Mouse (Mus musculus): ENCODE measurements around the gene Akap10.
"Not testable (repeated sequence)": the region's sequence is repeated elsewhere in the genome, so short reads cannot be mapped to it uniquely, and the experiment has no call there.

The Akap10 gene

GRCm38 (mm10) chr11:61930640-61931586, 861 bp upstream of the Akap10 start:
- no peak for DNase-seq (ENCODE audit: low spot score)

GRCm38 (mm10) chr11:61929323-61930097, 542 bp downstream of the Akap10 start:
- DNase-seq (ENCODE audit: low spot score), result no peak

DNA sequence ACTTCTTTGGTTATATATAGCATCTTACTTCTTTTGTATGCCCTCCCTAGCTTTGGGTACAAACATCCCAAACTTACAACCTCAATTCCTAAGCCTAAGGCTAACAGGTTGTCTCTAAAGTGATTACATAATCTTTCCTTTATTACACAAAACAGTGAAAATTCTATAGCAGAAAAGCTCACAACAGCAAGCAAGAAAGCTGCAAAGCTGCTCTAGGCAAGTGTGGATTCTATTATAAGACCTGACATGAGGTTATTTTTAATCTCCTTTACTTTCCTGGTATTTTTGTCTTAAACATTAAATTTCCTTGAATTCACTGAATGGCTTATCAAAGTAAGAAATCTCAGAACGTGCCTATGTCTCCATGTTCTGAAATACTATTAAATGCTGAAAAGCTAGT, 6.7 kb downstream of the Akap10 start:
- no peak for DNase-seq (ENCODE audit: low spot score)

DNA sequence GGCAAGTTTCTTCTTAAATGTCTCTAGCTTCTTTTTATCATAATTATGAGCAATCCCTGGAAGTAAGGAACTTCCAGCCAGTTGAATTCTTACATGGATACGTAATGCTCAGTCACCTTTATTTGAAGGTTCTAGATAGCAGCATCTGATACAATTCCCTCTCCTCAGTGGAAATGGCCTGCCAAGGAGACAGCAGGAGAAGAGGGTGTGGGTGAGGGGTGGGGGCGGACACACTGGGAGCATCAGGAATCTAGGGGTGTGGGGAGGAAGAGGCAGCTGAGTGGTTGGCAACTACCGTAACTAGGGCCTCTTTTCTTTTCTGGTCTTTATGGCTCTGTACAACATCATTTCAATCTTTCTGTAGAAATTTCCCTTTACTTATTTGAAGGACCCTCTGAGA, 10.3 kb downstream of the Akap10 start:
- DNase-seq (ENCODE audit: low spot score), result no peak

- DNase-seq (ENCODE audit: low spot score), result no peak
Measured at GRCm38 (mm10) chr11:61908315-61908714, 21.7 kb downstream of the Akap10 start.

DNA sequence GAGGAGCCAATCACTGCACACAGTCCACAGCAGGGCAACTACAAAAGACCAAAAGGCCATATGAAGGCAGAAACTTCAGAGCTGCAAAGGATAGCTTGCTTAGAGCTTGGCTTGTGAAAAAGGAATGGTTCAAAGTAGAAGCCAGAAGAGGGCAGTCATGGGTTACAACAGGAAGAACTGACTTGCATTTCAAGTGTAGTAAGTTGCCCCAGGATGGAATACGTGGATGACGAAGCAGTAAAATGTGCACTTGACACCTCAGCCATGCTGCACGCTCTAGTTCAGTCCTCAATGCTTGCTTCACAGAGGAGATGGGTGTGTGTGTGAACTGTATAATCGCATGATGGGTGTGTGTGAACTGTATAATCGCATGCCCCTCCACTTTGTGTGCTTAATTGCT, 47.9 kb downstream of the Akap10 start:
- peak; percentile 31 for DNase-seq (ENCODE audit: low spot score)

GRCm38 (mm10) chr11:61879921-61880320, 50.1 kb downstream of the Akap10 start:
- DNase-seq (ENCODE audit: low spot score), result no peak

DNA sequence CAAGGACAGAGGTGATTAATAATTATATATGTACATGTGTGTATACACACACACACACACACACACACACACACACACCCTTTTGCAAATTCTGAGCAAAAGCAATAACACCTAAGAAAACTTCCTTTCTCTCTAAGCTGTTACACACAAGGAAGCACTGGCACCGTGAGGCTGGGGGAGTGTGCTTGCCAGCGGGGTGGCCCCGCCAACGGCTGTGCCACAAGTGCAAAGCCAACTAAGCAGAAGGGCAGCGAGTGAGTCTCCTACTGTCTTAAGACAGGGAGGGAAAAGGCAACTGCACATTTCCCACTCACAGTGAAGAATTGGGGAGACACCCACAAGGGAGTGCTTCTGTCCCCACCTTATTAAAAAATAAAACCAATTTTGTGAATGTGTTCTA, 58.2 kb downstream of the Akap10 start:
- DNase-seq (ENCODE audit: low spot score), result no peak

GRCm38 (mm10) chr11:61866856-61867255, 63.2 kb downstream of the Akap10 start:
- DNase-seq (ENCODE audit: low spot score), result no peak

DNA sequence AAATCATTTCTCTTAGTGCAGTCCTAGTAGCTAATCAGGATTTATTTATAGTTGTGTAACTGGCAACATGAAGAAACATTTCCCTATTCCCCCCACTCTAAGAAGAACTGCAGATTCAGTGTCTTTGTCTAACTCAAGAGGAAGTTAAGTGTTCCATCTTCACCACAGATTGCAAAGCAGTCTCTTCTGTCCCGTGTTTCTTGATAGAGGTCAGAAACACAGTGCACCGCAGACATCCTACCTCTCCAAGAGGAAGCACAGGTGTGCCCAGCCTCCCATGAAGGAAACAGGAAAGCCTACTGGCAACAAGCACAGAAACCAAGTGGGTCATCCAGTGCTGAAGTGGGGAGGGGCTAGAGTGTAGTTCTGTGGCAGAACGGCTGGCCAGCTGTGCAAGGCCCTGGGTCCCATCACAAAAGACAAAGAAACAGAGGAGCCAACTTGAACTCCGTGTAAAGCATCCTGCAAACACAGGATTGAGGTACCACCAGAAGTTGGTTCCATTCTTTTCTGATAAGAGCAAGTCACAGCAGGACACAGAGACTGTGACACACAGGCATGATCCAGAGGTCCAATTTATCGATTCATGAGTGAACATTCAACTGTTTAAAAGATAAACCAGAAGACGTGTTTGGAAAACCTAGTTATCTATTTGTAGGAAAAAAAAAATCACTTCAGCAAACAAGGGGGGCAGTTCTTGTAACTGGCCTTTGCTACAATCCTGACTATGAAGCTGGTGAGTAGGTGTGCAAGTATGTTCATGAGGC, 68.1 kb downstream of the Akap10 start:
- DNase-seq (ENCODE audit: low spot score), result peak; percentile 5

GRCm38 (mm10) chr11:61859316-61859715, 70.7 kb downstream of the Akap10 start:
- no peak for DNase-seq (ENCODE audit: low spot score)

- no peak for DNase-seq (ENCODE audit: low spot score)
Measured at GRCm38 (mm10) chr11:61855539-61855938, 74.5 kb downstream of the Akap10 start.

DNA sequence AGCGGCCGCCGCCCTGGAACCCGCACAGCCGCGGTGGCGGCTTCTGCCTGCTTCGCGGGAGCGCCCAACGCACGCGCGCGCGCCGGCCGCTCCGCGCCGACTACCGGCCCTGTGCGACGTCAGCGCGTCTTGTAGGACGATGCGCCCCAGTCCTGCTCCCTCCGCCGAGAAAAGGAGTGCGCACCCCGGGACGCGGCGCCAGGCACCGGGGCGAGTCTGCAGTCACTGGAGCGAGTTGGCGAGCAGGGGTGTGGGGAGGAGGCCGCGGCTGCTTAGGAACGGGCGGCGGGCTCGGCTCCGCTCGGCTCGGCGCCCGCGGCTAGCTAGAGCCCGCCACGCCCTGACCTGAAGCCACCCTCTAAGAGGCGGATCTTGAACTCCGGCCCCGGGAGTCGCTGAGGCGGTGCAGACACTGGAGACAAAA, 75.1 kb downstream of the Akap10 start, which contains the start of gene Ulk2:
Ulk2 (minus strand) TSS at position 86 of the 424 bp plus-strand sequence.
- peak; percentile 83 for DNase-seq (ENCODE audit: low spot score)

DNA sequence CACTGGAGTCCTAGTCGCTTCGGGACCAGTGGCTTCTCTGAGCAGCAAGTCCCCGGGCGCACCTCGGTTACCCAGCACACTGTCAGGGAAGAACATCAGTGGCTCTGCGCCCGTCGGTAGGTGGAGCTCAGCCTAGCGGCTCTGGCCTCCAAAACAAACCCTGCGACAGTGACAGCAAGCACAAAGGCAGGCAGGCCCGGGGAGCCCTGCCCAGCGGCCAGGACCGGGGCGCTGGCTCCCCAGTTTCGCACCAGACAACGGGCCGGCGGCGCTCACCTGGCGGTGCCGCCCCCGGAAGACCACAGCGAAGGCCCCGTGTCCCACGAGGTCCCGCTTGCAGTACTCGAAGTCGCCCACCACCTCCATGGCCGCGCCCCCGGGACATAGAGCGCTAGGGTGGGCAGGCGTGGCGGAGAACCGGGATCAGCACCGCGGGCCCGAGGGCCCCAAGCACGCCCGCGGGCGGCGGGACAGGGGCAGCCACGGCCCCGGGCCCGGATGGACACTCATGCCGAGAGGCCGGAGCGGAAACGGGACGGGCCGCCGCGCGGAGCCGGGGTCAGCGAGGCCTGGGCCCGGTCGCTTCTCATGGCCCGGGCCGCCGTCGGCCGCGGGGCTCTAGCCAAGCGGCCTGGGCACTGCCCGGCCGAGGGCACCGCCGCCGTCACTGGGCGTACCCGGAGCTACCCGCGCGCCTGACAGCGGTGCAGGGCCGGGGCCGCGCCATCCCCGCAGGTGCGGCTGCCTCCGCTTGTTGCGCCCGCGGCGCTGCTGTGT, 75.7 kb downstream of the Akap10 start:
- DNase-seq (ENCODE audit: low spot score), result peak; percentile 87

DNA sequence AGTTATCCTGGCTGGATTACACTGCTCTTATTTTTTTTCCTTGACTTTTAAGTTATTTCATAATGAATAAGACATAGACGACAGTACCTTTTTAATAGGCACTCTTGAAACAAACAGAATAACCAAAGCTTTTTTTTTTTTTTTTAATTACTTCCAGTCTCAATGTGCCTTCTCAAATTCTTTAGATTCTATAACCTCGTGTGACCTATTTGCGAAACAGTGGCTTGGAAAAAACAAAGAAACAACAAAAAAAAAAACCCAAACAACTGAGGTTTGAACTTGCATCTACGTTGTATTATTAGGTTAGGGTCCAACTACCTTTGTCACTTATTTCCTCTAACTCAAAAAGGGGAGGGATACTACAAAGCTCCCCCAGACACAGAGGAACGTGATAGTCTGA, 76.4 kb downstream of the Akap10 start:
- no peak for DNase-seq (ENCODE audit: low spot score)

- no peak for DNase-seq (ENCODE audit: low spot score)
Measured at GRCm38 (mm10) chr11:61852916-61853315, 77.1 kb downstream of the Akap10 start.

DNA sequence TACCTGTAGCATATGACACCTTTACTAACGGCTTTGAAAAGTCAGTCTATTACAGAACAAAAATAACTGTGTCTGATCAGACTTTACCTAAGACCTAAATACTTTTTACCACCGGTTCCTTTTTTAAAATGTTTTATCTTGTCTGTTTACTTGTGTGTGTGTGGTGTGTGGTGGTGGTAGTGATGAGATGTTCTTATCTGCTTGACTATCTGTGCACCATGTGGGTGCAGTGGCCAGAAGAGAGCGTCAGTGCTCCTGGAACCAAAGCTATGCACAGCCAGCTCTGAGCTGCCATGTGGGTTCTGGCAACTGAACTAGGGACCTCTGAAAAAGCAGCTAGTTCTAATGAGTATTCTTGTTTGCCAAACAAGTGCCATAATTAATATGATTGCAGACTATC, 78.9 kb downstream of the Akap10 start:
- DNase-seq (ENCODE audit: low spot score), result no peak

DNA sequence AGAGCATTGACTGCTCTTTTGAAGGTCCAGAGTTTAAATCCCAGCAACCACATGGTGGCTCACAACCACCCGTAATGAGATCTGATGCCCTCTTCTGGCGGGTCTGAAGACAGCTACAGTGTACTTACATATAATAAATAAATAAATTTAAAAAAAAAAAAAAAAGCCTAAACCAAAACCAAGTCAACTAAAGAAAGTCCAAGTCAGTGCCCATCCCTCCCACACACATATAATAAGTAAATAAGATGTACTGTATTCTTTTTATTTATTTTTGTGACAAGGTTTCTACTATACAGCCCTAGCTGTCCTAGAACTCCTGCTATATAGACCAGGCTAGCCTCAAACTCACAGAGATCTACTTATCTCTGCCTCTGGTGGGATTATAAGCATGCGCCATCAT, 89.4 kb downstream of the Akap10 start:
- DNase-seq (ENCODE audit: low spot score), result not testable (repeated sequence)

DNA sequence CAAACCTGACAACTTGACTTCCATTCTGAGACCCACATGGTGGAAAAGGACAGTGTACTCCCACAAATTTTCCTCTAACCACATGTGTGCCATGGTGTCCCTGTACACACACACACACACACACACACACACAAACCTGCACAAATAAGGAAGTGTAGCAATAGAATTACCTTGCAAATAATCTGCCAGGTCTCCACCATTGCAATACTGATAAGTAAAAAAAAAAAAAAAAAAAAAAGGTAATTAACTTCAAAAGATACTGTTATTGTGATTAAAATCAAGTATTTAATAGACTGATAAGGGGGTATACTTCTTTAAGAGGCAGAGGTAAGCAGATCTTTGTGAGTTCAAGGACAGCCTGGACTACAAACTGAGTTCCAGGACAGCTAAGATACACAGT, 90.1 kb downstream of the Akap10 start:
- DNase-seq (ENCODE audit: low spot score), result no peak

DNA sequence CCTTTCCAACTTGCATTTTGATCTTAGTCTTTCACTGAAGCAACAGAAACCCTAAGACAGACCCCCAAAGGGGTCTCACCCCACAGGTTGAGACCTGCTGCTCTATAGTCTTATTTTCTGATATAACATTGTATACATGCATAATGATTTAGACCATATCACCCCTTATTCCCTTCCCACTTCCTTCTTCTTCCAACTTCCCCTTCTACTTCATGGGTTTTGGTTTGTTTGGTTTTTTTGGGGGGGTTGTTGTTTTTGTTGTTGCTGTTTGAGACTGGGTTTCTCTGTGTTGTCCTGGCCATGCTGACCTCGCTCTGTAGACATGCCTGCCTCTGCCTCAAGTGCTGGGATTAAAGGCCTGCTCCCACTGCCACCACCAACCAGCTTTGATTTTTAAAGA, 90.9 kb downstream of the Akap10 start:
- no peak for DNase-seq (ENCODE audit: low spot score)

Data from lung, postnatal 25 days (tissue).